Mouse (Mus musculus): ENCODE results near the gene Gba2.

DNA sequence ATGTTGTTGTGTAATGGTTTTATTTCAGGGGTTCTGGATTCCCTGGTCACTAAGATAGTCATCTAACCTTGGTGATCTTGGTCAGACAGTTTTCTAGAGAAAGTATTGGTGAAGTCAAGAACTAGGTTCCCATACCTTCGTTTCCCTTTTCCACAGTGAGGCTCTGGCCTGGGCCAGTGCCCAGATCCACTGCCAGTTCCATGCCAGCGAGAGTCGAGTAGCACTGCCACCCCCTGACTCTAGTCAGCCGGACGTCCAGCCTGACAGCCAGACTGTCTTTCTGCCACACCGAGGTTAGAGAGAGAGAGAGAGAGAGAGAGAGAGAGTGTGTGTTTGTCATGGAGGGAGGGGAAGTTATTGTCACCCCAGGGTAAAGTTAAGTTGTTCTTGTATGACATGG lies 1.1 kb upstream of the Gba2 start:
- TF ChIP-seq CTCF (IDR thresholded peaks at IDR 0.05; ENCODE audit: low read depth) (no peak), EP300 (optimal IDR thresholded peaks at IDR 0.05) (no peak)

Measured in stomach, postnatal 0 days (tissue).